Mouse (Mus musculus) lung, adult 2 months (tissue): Measurements from ENCODE around the gene Tet3. TPM values are rescaled to one million over a fixed set of nuclear protein-coding genes. Genes with fewer than 3 reads are reported as not detected.

Experiments used
- DNase-seq: peaks from one replicate; pipeline ENCODE4 v3.0.0; 2022
- H3K4me1 ChIP-seq: fragments of 200-500 bp; 2 replicates; pipeline ENCODE4 v1.6.1; 2011; ENCODE audit warnings: low read length; ENCODE audit not compliant: control insufficient read depth, insufficient read depth
- H3K4me3 ChIP-seq: fragments of 200-500 bp; replicated peaks from 2 replicates; pipeline ENCODE3; 2011; ENCODE audit warnings: low read depth, mild to moderate bottlenecking, control low read depth, low read length; ENCODE audit errors: extremely low read depth
- CTCF ChIP-seq: fragments of 200-500 bp; IDR thresholded peaks from 2 replicates; pipeline ENCODE4 v1.5.1; 2011; ENCODE audit warnings: mild to moderate bottlenecking, low read length, control low read depth; ENCODE audit not compliant: insufficient read depth
- POLR2A ChIP-seq: fragments of 200-500 bp; IDR thresholded peaks from 2 replicates; pipeline ENCODE4 v1.6.1; 2011; ENCODE audit warnings: low read depth, mild to moderate bottlenecking, control low read depth, low read length, borderline replicate concordance; ENCODE audit errors: extremely low read depth
- WGBS: fragments of 180-500 bp; shearing (Covaris S2); methylation state at CpG from one replicate; pipeline ENCODE4 v1.1.7; 2018; 5-methylcytosine and 5-hydroxymethylcytosine counted together
- polyA plus RNA-seq: library from polyadenylated mRNA; depleted of rRNA; stranded (reverse); fragments of >200 nt; gene quantifications from 2 replicates; pipeline ENCODE4 v1.2.3, GENCODE M21; 2012; rRNA removed

Gene Tet3
- polyA plus RNA-seq, 1 experiment = 22.4 TPM

DNA sequence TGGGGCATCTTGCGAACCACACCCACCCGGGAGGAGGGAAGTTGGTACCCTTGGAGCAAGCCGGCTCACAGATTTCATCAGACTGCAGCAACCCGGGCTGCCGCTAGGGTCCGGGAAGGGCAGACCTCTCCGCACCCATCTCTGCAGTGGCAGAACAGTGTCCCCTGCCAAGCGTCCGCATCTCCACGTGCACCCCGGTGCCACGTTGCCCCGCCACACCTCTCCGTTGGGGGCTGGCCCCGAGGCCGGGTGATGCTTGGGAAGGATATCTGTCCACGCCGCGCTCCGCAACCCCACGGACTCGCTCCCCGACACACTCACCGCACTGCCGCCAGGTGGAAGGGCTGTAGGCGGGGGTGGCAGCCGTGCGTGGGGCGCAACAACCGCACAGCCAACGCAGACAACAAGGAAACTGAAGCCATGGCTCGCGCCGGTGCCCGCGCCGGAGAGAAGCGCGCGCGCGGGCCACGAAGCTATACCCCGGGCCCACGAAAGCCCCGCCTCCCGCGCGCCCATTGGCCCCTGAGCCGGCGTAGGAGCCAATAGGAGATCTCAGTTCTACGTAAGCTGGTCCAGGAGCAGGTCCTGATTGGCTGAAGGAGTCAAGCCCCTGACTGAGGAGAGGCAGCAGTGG, 141.7 kb downstream of the Tet3 start:
- under 1% methylated on average over 52 of the region's 52 CpGs for WGBS

DNA sequence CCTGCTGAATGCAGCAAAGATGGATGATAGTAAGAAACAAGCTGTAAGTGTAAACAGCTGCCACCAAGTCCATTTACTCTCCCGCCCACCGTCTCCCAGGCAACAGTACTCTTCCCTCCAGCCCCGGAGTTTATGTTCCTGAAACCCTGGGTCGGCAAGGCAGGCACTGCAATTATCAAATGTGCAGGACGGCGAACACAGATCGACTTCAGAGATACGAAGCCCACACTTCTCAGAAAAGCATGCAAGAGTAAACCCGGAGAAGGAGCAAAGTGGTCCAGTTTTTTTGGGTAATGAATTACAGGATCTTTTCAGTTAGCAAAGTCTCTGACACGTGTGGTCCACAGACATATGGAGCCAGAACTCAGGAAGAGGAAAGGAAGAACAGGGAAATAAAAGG, 142.9 kb downstream of the Tet3 start:
- no peak overlapping the region for H3K4me3 ChIP-seq
- H3K4me1 ChIP-seq = peaks cover 3% of the 10 kb centered on the region
- DNase-seq = no peak
- WGBS = 14% methylated on average over 10 of the region's 10 CpGs
- TF ChIP-seq POLR2A (no peak), CTCF (no peak)

More for the DNA sequence above, 141.7 kb downstream of the Tet3 start:
- peak overlapping the region; percentile 76 for H3K4me3 ChIP-seq
- peak; percentile 57 for TF ChIP-seq CTCF
- no peak for TF ChIP-seq POLR2A
- peak; percentile 88 for DNase-seq
- H3K4me1 ChIP-seq = peaks cover 3% of the 10 kb centered on the region

DNA sequence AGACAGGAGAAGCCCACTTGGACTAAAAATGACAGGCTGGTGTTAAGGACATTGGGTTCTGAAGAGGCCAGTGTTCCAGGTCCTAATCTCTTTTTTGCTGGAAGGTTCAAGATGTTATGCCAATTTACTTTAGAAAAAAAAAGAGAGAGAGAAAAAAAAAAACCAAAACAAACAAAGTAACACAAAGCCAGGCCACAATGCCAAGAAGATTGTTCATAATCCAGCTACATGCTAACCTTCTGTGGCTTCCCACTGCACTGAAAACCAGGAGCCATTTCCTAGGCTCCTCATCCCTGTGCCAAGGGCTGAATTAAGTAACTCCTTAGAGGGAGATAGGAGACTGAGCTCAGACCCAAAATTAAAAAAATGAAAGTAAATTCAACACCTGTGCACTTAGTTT, 143.6 kb downstream of the Tet3 start:
- H3K4me3 ChIP-seq = no peak overlapping the region
- no peak for DNase-seq
- peaks cover 3% of the 10 kb centered on the region for H3K4me1 ChIP-seq
- TF ChIP-seq POLR2A (no peak), CTCF (no peak)

DNA sequence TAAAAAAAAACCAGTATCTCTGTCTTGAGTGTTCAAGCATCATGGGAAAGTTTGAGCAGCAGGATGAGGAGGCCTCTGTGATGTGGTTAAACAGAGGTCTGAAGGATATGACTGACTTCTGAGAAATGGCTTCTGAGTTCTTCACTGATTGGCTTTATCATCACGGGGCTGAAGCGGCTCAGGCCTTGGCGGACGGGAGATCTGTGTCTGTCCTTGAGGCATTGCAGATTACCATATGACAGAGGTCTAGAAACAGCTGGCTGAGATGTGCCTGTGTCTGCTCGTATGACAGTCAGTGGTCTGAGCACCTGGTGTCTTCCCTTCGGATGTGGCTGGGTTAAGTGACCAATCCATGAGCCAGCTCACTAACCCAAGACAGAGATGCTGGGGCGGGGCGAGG, 146.4 kb downstream of the Tet3 start:
- 90% methylated on average over 8 of the region's 8 CpGs for WGBS

More for the DNA sequence above, 146.4 kb downstream of the Tet3 start:
- DNase-seq = no peak
- peaks cover 3% of the 10 kb centered on the region for H3K4me1 ChIP-seq
- no peak for TF ChIP-seq CTCF
- TF ChIP-seq POLR2A = no peak
- H3K4me3 ChIP-seq = no peak overlapping the region

Other genes with a start within 250 kb of the Tet3 start
- 56.7 and 62.3 TPM in 2 replicates for gene Slc4a5, start 239.3 kb downstream of the Tet3 start, polyA plus RNA-seq
- gene Mthfd2, start 133.2 kb downstream of the Tet3 start, polyA plus RNA-seq = 1.3 and 2.6 TPM in 2 replicates
- 39.1 and 41.3 TPM in 2 replicates for gene Mob1a, start 133.1 kb downstream of the Tet3 start, polyA plus RNA-seq
- gene Bola3, start 109.9 kb downstream of the Tet3 start, polyA plus RNA-seq = 7.5 and 12.5 TPM in 2 replicates
- 54.9 and 55.5 TPM in 2 replicates for gene Dguok, start 47.9 kb upstream of the Tet3 start, polyA plus RNA-seq
- 64.6 and 108 TPM in 2 replicates for gene Actg2, start 77.2 kb upstream of the Tet3 start, polyA plus RNA-seq
- gene Stambp, start 113.6 kb upstream of the Tet3 start, polyA plus RNA-seq = 10.7 and 14.0 TPM in 2 replicates
- not detected in 2 replicates for gene Clec4f, start 197.1 kb upstream of the Tet3 start, polyA plus RNA-seq
- gene Cd207, start 218.8 kb upstream of the Tet3 start, polyA plus RNA-seq = 1.2 and 2.6 TPM in 2 replicates